Mouse (Mus musculus): ENCODE results near the gene Atad3a.

Atad3a gene

DNA sequence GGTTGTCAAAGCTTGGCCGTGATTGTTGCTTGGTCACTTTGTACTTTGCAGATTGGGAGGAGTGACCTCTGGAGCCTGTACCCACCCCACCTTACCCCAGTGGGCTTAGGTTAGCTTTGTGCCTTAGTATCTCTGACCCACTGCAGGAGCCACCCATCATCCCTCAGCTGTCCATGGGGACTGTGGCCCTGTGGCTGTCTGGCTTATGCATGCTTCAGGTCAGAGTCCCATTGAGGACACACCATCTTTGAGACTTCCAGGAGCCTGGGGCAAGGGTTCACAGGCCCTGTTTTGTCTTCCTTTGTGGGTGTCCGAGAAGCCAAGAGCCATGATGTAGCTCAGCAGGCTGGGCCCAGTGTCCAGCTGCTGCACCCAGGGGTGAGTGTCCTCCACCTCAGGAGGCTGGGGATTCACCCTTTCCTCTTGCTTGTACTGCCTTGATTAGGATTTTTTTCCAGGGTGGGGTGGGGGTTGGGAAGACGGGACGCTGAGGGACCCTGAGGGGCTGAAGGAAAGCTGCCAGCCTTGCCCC, 65.3 kb downstream of the Atad3a start:
- DNase-seq (ENCODE audit: inconsistent age in 2 of 2, low spot score in 1 of 2), result peak in 1 of 2 experiments; percentile 76

DNA sequence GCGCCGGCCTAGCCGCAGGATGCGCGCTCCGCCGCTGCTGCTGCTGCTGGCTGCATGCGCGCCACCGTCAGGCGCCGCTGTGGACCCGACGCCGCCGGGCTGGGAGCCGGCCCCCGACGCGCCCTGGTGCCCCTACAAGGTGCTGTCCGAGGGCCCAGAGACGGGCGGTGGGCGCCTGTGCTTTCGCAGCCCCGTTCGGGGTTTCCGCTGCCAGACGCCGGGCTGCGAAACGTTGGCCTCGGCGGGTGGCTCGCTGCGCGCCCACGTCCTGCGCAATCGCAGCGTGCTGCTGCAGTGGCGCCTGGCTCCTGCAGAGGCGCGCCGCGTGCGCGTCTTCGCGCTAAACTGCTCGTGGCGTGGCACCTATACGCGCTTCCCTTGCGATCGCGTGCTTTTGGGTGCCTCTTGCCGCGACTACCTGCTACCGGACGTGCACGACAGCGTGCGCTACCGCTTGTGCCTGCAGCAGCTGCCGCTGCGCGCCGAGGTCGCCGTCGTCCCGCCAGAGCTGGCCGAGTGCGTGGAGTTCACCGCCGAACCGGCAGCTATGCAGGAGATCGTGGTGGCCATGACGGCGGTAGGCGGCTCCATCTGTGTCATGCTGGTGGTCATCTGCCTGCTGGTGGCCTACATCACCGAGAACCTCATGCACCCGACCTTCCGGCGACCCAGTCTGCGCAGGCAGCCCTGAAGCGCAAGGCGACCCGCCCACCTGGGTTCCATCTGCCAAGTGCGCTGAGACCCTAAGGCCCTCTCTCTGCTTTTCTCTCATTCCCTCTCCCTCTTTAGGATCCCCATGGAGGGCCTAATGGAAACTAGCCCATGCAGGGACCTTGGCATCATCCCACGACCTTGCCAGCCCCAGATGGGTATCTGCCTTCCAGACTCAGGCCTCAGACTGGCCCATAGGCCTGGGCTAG, 66.2 kb downstream of the Atad3a start:
- peak; percentile 77 to 91 for DNase-seq (ENCODE audit: inconsistent age in 2 of 2, low spot score in 1 of 2)

DNA sequence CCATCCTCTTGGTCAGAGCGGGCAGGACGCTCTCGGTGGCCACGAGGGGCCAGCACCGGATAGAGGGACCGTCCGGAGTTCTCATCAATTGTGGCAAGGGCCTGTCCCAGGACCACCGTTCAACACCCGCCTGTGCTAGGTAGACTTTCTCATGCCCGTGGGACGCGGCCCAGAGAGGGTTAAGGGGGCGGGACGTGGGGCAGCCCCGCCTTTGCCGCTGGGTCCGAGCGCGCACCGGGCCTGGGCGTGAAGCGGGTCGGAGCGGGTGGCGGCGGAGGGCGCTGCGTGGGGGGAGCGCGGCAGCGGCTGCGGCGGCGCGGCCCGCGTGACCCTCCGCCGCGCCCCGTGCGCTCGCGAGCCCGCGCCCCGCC, 66.8 kb downstream of the Atad3a start, which contains the start of gene Fndc10:
Gene Fndc10 (plus strand): TSS at position 232 of the 371 bp plus-strand sequence.
- peak; percentile 82 to 91 for DNase-seq (ENCODE audit: inconsistent age in 2 of 2, low spot score in 1 of 2)

DNA sequence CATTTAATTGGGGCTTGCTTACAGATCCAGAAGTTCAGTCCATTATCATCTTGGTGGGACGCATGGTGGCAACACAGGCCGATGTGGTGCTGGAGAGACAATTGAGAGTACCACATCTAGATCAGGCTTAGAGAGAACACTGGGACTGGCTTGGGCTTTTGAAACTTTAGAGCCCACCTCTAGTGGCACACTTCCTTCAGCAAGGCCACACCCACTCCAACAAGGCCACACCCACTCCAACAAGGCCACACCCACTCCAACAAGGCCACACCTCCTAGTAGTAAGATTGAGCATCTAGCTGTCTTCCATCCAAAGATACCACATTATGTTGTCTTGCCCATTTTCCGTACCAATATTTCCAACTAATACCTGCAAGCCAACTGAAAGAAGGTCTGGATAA, 68.5 kb downstream of the Atad3a start:
- DNase-seq (ENCODE audit: inconsistent age in 2 of 2, low spot score in 1 of 2), result no peak
